Mouse (Mus musculus): ENCODE measurements at regions not wholly inside any gene's neighbourhood (a gene's known extent, or its start where the extent isn't known, plus 50 kb on each side); places are given as distances from the start of the nearest gene placed in this dataset.

- no peaks in the 10 kb centered on the region for H3K27me3 ChIP-seq (ENCODE audit: control insufficient read depth, insufficient read depth, low read length)
- no peak overlapping the region for H3K27ac ChIP-seq (ENCODE audit: low read depth)
- DNase-seq (ENCODE audit: low spot score) = no peak
- H3K4me2 ChIP-seq (ENCODE audit: low read depth, low read length) = no peak overlapping the region
- 80% methylated on average over 10 of the region's 10 CpGs for WGBS
- TF ChIP-seq CTCF (IDR thresholded peaks at IDR 0.05; ENCODE audit: low read depth) = no peak
- TF ChIP-seq EP300 (IDR thresholded peaks at IDR 0.05; ENCODE audit: low read depth) = no peak
- H3K36me3 ChIP-seq (replicated peaks; ENCODE audit: control insufficient read depth, insufficient read depth, low read length) = no peaks in the 10 kb centered on the region
- H3K4me3 ChIP-seq (ENCODE audit: low read depth, low read length) = no peak overlapping the region
- H3K4me1 ChIP-seq (ENCODE audit: control insufficient read depth, insufficient read depth) = no peaks in the 10 kb centered on the region
- H3K9me3 ChIP-seq (replicated peaks; ENCODE audit: control insufficient read depth, low read length) = no peaks in the 10 kb centered on the region
- no peak overlapping the region for H3K9ac ChIP-seq (replicated peaks; ENCODE audit: low read depth, low read length)
- no peak for ATAC-seq (ENCODE audit: insufficient read depth, low read depth)
Observed at GRCm38 (mm10) chr14:58273693-58274419, 203.5 kb downstream of the Fgf9 start.

GRCm38 (mm10) chr14:58265373-58265772, 195.0 kb downstream of the Fgf9 start:
- 23% methylated on average over 7 of the region's 7 CpGs for WGBS
- Histone ChIP-seq H3K4me1 (ENCODE audit: control insufficient read depth, insufficient read depth) (no peaks in the 10 kb centered on the region), H3K27ac (ENCODE audit: low read depth) (no peak overlapping the region), H3K9ac (replicated peaks; ENCODE audit: low read depth, low read length) (no peak overlapping the region), H3K27me3 (ENCODE audit: control insufficient read depth, insufficient read depth, low read length) (no peaks in the 10 kb centered on the region), H3K9me3 (replicated peaks; ENCODE audit: control insufficient read depth, low read length) (no peaks in the 10 kb centered on the region), H3K36me3 (replicated peaks; ENCODE audit: control insufficient read depth, insufficient read depth, low read length) (no peaks in the 10 kb centered on the region), H3K4me2 (ENCODE audit: low read depth, low read length) (no peak overlapping the region), H3K4me3 (ENCODE audit: low read depth, low read length) (no peak overlapping the region)
- no peak for ATAC-seq (ENCODE audit: insufficient read depth, low read depth)
- TF ChIP-seq CTCF (IDR thresholded peaks at IDR 0.05; ENCODE audit: low read depth) (no peak), EP300 (IDR thresholded peaks at IDR 0.05; ENCODE audit: low read depth) (no peak)
- DNase-seq (ENCODE audit: low spot score) = no peak

DNA sequence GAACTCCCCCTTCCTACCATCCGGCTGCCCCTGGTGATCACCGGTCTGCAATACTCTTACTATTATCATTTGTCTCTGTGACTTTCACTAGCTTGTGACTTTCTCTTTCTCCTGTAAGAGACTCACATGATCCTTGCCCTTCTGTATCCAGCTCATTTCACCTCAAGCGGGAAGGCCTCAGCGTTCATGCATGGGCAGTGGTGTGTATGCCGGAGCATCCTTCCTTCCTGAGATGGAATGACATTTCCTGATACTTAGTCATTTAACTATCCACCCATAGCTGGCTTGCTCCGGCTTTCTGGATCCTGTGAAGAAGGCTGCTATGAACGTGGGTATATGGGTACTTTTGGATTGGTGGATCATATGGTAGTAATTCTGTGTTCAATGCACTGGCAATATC, 194.1 kb downstream of the Fgf9 start:
- no peaks in the 10 kb centered on the region for H3K9me3 ChIP-seq (replicated peaks; ENCODE audit: control insufficient read depth, low read length)
- no peaks in the 10 kb centered on the region for H3K36me3 ChIP-seq (replicated peaks; ENCODE audit: control insufficient read depth, insufficient read depth, low read length)
- H3K4me2 ChIP-seq (ENCODE audit: low read depth, low read length) = no peak overlapping the region
- no peaks in the 10 kb centered on the region for H3K27me3 ChIP-seq (ENCODE audit: control insufficient read depth, insufficient read depth, low read length)
- no peak overlapping the region for H3K9ac ChIP-seq (replicated peaks; ENCODE audit: low read depth, low read length)
- DNase-seq (ENCODE audit: low spot score) (no peak), ATAC-seq (ENCODE audit: insufficient read depth, low read depth) (no peak)
- TF ChIP-seq CTCF (IDR thresholded peaks at IDR 0.05; ENCODE audit: low read depth) (no peak), EP300 (IDR thresholded peaks at IDR 0.05; ENCODE audit: low read depth) (no peak)
- H3K4me1 ChIP-seq (ENCODE audit: control insufficient read depth, insufficient read depth) = no peaks in the 10 kb centered on the region
- WGBS = 83% methylated on average over 7 of the region's 7 CpGs
- H3K4me3 ChIP-seq (ENCODE audit: low read depth, low read length) = no peak overlapping the region
- no peak overlapping the region for H3K27ac ChIP-seq (ENCODE audit: low read depth)

DNA sequence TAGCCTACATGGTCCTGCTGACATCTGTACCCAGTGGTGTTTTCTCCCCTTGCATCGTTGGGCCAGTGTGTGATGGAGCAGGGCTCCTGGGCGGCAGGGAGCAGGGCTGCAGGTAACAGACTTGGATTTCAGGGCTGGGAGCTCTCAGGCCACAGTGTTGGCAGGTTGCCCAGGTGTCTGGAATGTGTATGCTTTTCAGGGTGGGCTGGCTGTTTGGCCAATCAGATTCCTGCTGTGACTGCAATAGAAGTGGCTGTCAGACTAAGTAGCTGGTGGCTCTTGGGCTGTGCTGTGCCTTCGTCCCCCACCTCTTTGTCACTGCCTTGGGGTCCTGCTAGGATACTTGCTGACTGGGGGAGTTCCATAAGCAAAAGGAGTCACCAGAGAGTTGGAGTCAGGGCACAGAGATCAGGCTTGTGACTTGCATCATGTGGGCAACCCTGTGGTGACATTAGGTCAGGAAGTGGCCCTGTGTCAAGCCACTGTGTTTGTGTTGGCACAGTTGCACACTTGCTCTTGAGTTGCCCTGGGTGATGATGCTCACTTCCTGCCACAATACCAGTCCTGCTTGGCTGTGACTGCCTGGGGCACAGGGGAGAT, 183.1 kb downstream of the Fgf9 start:
- Histone ChIP-seq H3K4me2 (ENCODE audit: low read depth, low read length) (no peak overlapping the region), H3K4me3 (ENCODE audit: low read depth, low read length) (no peak overlapping the region), H3K36me3 (replicated peaks; ENCODE audit: control insufficient read depth, insufficient read depth, low read length) (no peaks in the 10 kb centered on the region), H3K4me1 (ENCODE audit: control insufficient read depth, insufficient read depth) (peaks cover 9% of the 10 kb centered on the region; the same call in 1 of the 2 replicates), H3K9me3 (replicated peaks; ENCODE audit: control insufficient read depth, low read length) (no peaks in the 10 kb centered on the region), H3K27ac (ENCODE audit: low read depth) (peak overlapping the region; percentile 76), H3K27me3 (ENCODE audit: control insufficient read depth, insufficient read depth, low read length) (no peaks in the 10 kb centered on the region), H3K9ac (replicated peaks; ENCODE audit: low read depth, low read length) (no peak overlapping the region)
- peak; percentile 86 for DNase-seq (ENCODE audit: low spot score)
- ATAC-seq (ENCODE audit: insufficient read depth, low read depth) = peak; percentile 95
- WGBS = 28% methylated on average over 3 of the region's 3 CpGs
- TF ChIP-seq EP300 (IDR thresholded peaks at IDR 0.05; ENCODE audit: low read depth) = no peak
- TF ChIP-seq CTCF (IDR thresholded peaks at IDR 0.05; ENCODE audit: low read depth) = no peak

DNA sequence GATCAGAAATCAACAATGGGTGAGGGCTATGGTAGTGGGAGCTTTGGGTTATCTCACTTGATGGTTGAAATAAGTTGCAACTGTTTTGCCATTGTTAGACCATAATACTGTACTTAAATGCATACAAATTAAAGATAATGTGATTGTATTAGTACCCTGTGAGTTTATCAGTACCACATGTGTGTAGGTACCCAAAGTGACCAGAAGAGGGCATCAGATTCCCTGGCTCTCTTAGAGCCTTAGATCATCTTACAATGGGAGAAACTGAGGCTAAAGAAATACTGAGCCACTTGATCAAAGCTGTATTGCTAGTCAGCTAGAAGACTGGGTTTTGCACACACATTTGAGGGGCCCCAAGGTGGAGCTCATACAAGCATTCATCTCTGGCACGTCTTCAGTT, 155.5 kb downstream of the Fgf9 start:
- TF ChIP-seq CTCF (IDR thresholded peaks at IDR 0.05; ENCODE audit: low read depth) = no peak; the same call in 1 of the 2 replicates
- TF ChIP-seq EP300 (IDR thresholded peaks at IDR 0.05; ENCODE audit: low read depth) = no peak
- H3K4me1 ChIP-seq (ENCODE audit: control insufficient read depth, insufficient read depth) = no peaks in the 10 kb centered on the region
- no peak overlapping the region for H3K4me3 ChIP-seq (ENCODE audit: low read depth, low read length)
- H3K27me3 ChIP-seq (ENCODE audit: control insufficient read depth, insufficient read depth, low read length) = no peaks in the 10 kb centered on the region
- H3K9me3 ChIP-seq (replicated peaks; ENCODE audit: control insufficient read depth, low read length) = no peaks in the 10 kb centered on the region
- no peak overlapping the region for H3K9ac ChIP-seq (replicated peaks; ENCODE audit: low read depth, low read length)
- DNase-seq (ENCODE audit: low spot score) = no peak
- ATAC-seq (ENCODE audit: insufficient read depth, low read depth) = no peak
- no peak overlapping the region for H3K27ac ChIP-seq (ENCODE audit: low read depth)
- no peaks in the 10 kb centered on the region for H3K36me3 ChIP-seq (replicated peaks; ENCODE audit: control insufficient read depth, insufficient read depth, low read length)
- WGBS = 83% methylated on average over 1 of the region's 1 CpGs
- no peak overlapping the region for H3K4me2 ChIP-seq (ENCODE audit: low read depth, low read length)

All from heart, postnatal 0 days (tissue).